Mouse (Mus musculus): ENCODE results near the gene Kcnn4.
A peak's percentile ranks its signal among the peaks of the same experiment; 100 is the strongest.

The Kcnn4 gene

GRCm38 (mm10) chr7:24366716-24367632 is 3.1 kb upstream of the Kcnn4 start:
- DNase-seq (ENCODE audit: low read depth), result no peak

- no peak for DNase-seq (ENCODE audit: low read depth)
These were observed 1.8 kb upstream of the Kcnn4 start for GRCm38 (mm10) chr7:24368226-24368625.

GRCm38 (mm10) chr7:24368946-24369345 is 1.1 kb upstream of the Kcnn4 start:
- no peak for DNase-seq (ENCODE audit: low read depth)

GRCm38 (mm10) chr7:24371012-24371808 is 1.1 kb downstream of the Kcnn4 start:
- DNase-seq (ENCODE audit: low read depth), result peak; percentile 55

- DNase-seq (ENCODE audit: low read depth), result peak; percentile 43
These were observed 1.7 kb downstream of the Kcnn4 start for GRCm38 (mm10) chr7:24371809-24372145.

GRCm38 (mm10) chr7:24372300-24372699 is 2.2 kb downstream of the Kcnn4 start:
- DNase-seq (ENCODE audit: low read depth), result peak; percentile 84

- no peak for DNase-seq (ENCODE audit: low read depth)
These were observed 2.7 kb downstream of the Kcnn4 start for GRCm38 (mm10) chr7:24372786-24373185.

- DNase-seq (ENCODE audit: low read depth), result peak; percentile 88
These were observed 3.7 kb downstream of the Kcnn4 start for GRCm38 (mm10) chr7:24373538-24374379.

- no peak for DNase-seq (ENCODE audit: low read depth)
These were observed 6.4 kb downstream of the Kcnn4 start for GRCm38 (mm10) chr7:24376456-24376855.

GRCm38 (mm10) chr7:24377091-24377865 is 7.2 kb downstream of the Kcnn4 start:
- no peak for DNase-seq (ENCODE audit: low read depth)

GRCm38 (mm10) chr7:24378049-24378701 is 8.1 kb downstream of the Kcnn4 start:
- DNase-seq (ENCODE audit: low read depth), result no peak

GRCm38 (mm10) chr7:24379934-24380333 is 9.9 kb downstream of the Kcnn4 start:
- no peak for DNase-seq (ENCODE audit: low read depth)

GRCm38 (mm10) chr7:24380370-24380769 is 10.3 kb downstream of the Kcnn4 start:
- no peak for DNase-seq (ENCODE audit: low read depth)

GRCm38 (mm10) chr7:24382730-24383372 is 12.8 kb downstream of the Kcnn4 start:
- no peak for DNase-seq (ENCODE audit: low read depth)

GRCm38 (mm10) chr7:24384070-24384469 is 14.0 kb downstream of the Kcnn4 start:
- DNase-seq (ENCODE audit: low read depth), result no peak

GRCm38 (mm10) chr7:24384827-24385226 is 14.8 kb downstream of the Kcnn4 start:
- DNase-seq (ENCODE audit: low read depth), result peak; percentile 69

- peak; percentile 99 for DNase-seq (ENCODE audit: low read depth)
These were observed 17.0 kb downstream of the Kcnn4 start for GRCm38 (mm10) chr7:24387059-24387556.

GRCm38 (mm10) chr7:24389516-24390187 is 19.6 kb downstream of the Kcnn4 start:
- peak; percentile 66 for DNase-seq (ENCODE audit: low read depth)

GRCm38 (mm10) chr7:24390512-24390911 is 20.4 kb downstream of the Kcnn4 start:
- no peak for DNase-seq (ENCODE audit: low read depth)
